Mouse (Mus musculus): ENCODE results near the gene Zfp493. TPM values are rescaled to one million over a fixed set of nuclear protein-coding genes. Genes with fewer than 3 reads are reported as not detected.
A peak's percentile ranks its signal among the peaks of the same experiment; 100 is the strongest.
"Not testable (repeated sequence)": the region's sequence is repeated elsewhere in the genome, so short reads cannot be mapped to it uniquely, and the experiment has no call there.

Gene Zfp493
- total and polyA plus RNA-seq, 2 experiments from 2014 or later = 1.3 to 7.6 TPM

- DNase-seq (no peak), ATAC-seq (no peak)
- no peak for TF ChIP-seq CTCF (IDR thresholded peaks at IDR 0.05; ENCODE audit: low read depth)
- Histone ChIP-seq H3K36me3 (ENCODE audit: insufficient read depth) (no peaks in the 10 kb centered on the region), H3K4me2 (ENCODE audit: low read depth) (no peak overlapping the region), H3K27me3 (ENCODE audit: insufficient read depth, low read length) (no peaks in the 10 kb centered on the region), H3K27ac (ENCODE audit: low read depth, low read length) (no peak overlapping the region), H3K4me3 (ENCODE audit: low read depth, low read length) (no peak overlapping the region), H3K9ac (no peak overlapping the region), H3K9me3 (ENCODE audit: low read length) (no peaks in the 10 kb centered on the region), H3K4me1 (ENCODE audit: insufficient read depth) (no peaks in the 10 kb centered on the region)
- 81% methylated on average over 1 of the region's 1 CpGs for WGBS
These were observed 19.5 kb upstream of the Zfp493 start for GRCm38 (mm10) chr13:67759966-67760365.

- H3K9me3 ChIP-seq (ENCODE audit: low read length) = no peaks in the 10 kb centered on the region
- DNase-seq (no peak), ATAC-seq (no peak)
- no peaks in the 10 kb centered on the region for H3K36me3 ChIP-seq (ENCODE audit: insufficient read depth)
- 77% methylated on average over 2 of the region's 2 CpGs for WGBS
- no peaks in the 10 kb centered on the region for H3K4me1 ChIP-seq (ENCODE audit: insufficient read depth)
- H3K9ac ChIP-seq = no peak overlapping the region
- no peaks in the 10 kb centered on the region for H3K27me3 ChIP-seq (ENCODE audit: insufficient read depth, low read length)
- no peak overlapping the region for H3K4me2 ChIP-seq (ENCODE audit: low read depth)
- no peak overlapping the region for H3K27ac ChIP-seq (ENCODE audit: low read depth, low read length)
- H3K4me3 ChIP-seq (ENCODE audit: low read depth, low read length) = no peak overlapping the region
- TF ChIP-seq CTCF (IDR thresholded peaks at IDR 0.05; ENCODE audit: low read depth) = no peak
These were observed 16.3 kb upstream of the Zfp493 start for GRCm38 (mm10) chr13:67763031-67763768.

- Histone ChIP-seq H3K4me2 (ENCODE audit: low read depth) (no peak overlapping the region), H3K27me3 (ENCODE audit: insufficient read depth, low read length) (no peaks in the 10 kb centered on the region), H3K9me3 (ENCODE audit: low read length) (0 out of 2 replicates have a peak, but pooled peaks cover 4% of the 10 kb centered on the region), H3K27ac (ENCODE audit: low read depth, low read length) (no peak overlapping the region), H3K36me3 (ENCODE audit: insufficient read depth) (peaks cover 10% of the 10 kb centered on the region; the same call in 1 of the 2 replicates), H3K4me1 (ENCODE audit: insufficient read depth) (no peaks in the 10 kb centered on the region), H3K9ac (no peak overlapping the region), H3K4me3 (ENCODE audit: low read depth, low read length) (no peak overlapping the region)
- no peak for TF ChIP-seq CTCF (IDR thresholded peaks at IDR 0.05; ENCODE audit: low read depth)
- DNase-seq (no peak), ATAC-seq (no peak)
- WGBS = 94% methylated on average over 10 of the region's 10 CpGs
These were observed 12.5 kb downstream of the Zfp493 start for GRCm38 (mm10) chr13:67791921-67792455.

- no peak for DNase-seq
- Histone ChIP-seq H3K27ac (ENCODE audit: low read depth, low read length) (no peak overlapping the region), H3K9me3 (ENCODE audit: low read length) (no peaks in the 10 kb centered on the region), H3K4me3 (ENCODE audit: low read depth, low read length) (no peak overlapping the region), H3K4me2 (ENCODE audit: low read depth) (no peak overlapping the region), H3K4me1 (ENCODE audit: insufficient read depth) (no peaks in the 10 kb centered on the region), H3K9ac (no peak overlapping the region), H3K36me3 (ENCODE audit: insufficient read depth) (no peaks in the 10 kb centered on the region), H3K27me3 (ENCODE audit: insufficient read depth, low read length) (no peaks in the 10 kb centered on the region)
- TF ChIP-seq CTCF (IDR thresholded peaks at IDR 0.05; ENCODE audit: low read depth) = no peak
- 43% methylated on average over 3 of the region's 3 CpGs for WGBS
- no peak for ATAC-seq
These were observed 19.1 kb downstream of the Zfp493 start for GRCm38 (mm10) chr13:67798618-67799017.

DNA sequence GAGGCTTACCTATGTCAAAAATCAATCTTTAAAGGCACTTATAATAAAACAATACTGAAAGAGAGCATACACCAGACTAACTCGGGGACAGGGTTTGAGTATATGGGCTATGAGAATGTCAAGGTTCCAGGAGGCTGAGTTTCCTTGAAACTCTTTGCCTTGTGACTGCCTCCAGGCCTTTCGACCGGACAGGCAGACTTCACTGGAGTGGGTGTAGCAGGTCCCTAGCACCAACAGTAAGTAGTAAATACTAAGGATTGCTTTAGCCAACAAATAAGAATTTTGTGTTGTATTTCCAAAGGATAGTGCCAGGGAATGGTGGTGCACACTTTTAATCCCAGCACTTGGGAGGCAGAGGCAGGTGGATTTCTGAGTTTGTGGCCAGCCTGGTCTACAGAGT lies 19.7 kb downstream of the Zfp493 start:
- not testable (repeated sequence) for H3K4me1 ChIP-seq (ENCODE audit: insufficient read depth); H3K4me3 ChIP-seq (ENCODE audit: low read depth, low read length); H3K36me3 ChIP-seq (ENCODE audit: insufficient read depth); H3K27ac ChIP-seq (ENCODE audit: low read depth, low read length); H3K4me2 ChIP-seq (ENCODE audit: low read depth); H3K27me3 ChIP-seq (ENCODE audit: insufficient read depth, low read length); DNase-seq; H3K9me3 ChIP-seq (ENCODE audit: low read length); ATAC-seq; H3K9ac ChIP-seq
- WGBS = 68% methylated on average over 3 of the region's 3 CpGs

DNA sequence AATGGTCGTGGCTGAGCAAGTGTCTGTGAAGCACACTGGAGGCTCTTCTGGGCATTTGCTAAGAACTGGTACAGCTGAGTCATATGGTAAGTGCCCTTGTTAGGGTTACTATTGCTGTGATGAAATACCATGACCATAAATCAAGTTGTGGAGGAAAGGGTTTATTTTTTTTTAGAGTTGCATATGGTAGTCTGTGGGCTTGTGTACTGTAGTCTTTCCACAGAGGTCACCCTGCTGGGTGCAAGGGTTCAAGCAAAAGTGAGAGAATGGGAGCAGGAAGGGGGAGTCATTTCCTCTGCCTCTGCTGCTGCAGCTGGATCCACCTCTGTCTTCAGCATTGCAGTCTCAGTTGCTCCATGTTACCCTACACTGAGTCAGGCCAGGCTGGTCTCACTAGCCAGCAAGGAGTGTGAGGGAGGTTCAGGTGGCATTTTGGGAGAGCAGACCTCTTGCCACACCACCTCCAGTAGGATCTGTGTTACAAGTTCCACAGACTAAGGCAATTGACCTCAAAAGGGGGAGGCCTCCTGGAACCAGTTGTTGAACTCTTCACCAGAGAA lies 32.2 kb downstream of the Zfp493 start:
- ATAC-seq = no peak
- no peak overlapping the region for H3K9ac ChIP-seq
- TF ChIP-seq CTCF (IDR thresholded peaks at IDR 0.05; ENCODE audit: low read depth) = no peak
- no peaks in the 10 kb centered on the region for H3K4me1 ChIP-seq (ENCODE audit: insufficient read depth)
- no peaks in the 10 kb centered on the region for H3K9me3 ChIP-seq (ENCODE audit: low read length)
- H3K4me2 ChIP-seq (ENCODE audit: low read depth) = no peak overlapping the region
- no peaks in the 10 kb centered on the region for H3K36me3 ChIP-seq (ENCODE audit: insufficient read depth)
- WGBS = 58% methylated on average over 1 of the region's 1 CpGs
- DNase-seq = no peak
- no peak overlapping the region for H3K4me3 ChIP-seq (ENCODE audit: low read depth, low read length)
- no peaks in the 10 kb centered on the region for H3K27me3 ChIP-seq (ENCODE audit: insufficient read depth, low read length)
- no peak overlapping the region for H3K27ac ChIP-seq (ENCODE audit: low read depth, low read length)

DNA sequence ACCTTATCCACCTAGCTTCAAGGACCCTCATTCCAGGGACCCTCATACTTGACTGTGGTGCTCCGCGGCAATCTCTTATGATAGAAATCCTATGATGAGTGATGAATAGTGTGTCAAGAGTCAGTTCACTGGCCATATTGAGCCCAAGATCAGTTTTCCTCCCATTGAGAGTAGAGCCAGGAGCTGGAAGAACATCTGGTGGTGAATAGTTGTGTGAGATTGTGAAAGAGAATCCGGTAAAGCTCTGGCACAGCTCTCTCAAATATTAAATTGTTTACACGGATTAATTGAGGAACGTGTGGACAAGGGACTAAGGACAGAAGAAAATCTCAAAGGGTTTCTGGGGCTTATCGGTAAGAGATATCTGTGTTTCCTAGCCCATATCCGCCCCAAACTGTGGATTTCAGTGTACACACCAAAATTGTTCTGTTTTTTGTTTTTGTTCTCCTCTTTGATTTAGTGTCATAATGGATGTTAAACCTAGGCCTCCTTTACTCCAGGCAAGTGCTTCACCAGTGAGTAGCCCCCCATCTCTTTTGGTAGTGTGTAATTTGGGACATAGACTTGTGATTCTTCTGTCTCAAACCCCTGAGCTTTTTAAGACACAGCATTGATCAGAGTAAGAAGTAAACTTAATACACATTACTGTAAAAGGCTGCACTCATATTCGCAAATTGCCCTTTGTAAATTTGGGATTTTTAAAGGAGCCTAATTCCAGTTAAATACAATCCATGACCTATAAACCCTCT lies 33.6 kb downstream of the Zfp493 start:
- Histone ChIP-seq H3K4me2 (ENCODE audit: low read depth) (peak overlapping the region; percentile 74), H3K9ac (peak overlapping the region; percentile 78; the same call in 1 of the 2 replicates), H3K27me3 (ENCODE audit: insufficient read depth, low read length) (no peaks in the 10 kb centered on the region), H3K4me1 (ENCODE audit: insufficient read depth) (no peaks in the 10 kb centered on the region), H3K9me3 (ENCODE audit: low read length) (no peaks in the 10 kb centered on the region), H3K27ac (ENCODE audit: low read depth, low read length) (no peak overlapping the region), H3K4me3 (ENCODE audit: low read depth, low read length) (peak overlapping the region; percentile 86), H3K36me3 (ENCODE audit: insufficient read depth) (no peaks in the 10 kb centered on the region)
- no peak for TF ChIP-seq CTCF (IDR thresholded peaks at IDR 0.05; ENCODE audit: low read depth)
- WGBS = 78% methylated on average over 8 of the region's 8 CpGs
- ATAC-seq (no peak), DNase-seq (no peak)
